Mouse (Mus musculus) ES-Bruce4 (cell line): ENCODE measurements around the gene 1700123O20Rik.
A peak's percentile ranks its signal among the peaks of the same experiment; 100 is the strongest.

Source experiments
- CTCF ChIP-seq: IDR thresholded peaks from one replicate; pipeline ENCODE4 v1.8.1; 2011; ENCODE audit warnings: low read depth, low read length
- EP300 ChIP-seq: IDR thresholded peaks from 2 replicates; pipeline ENCODE4 v1.6.1; 2011; ENCODE audit warnings: low read depth, low read length; ENCODE audit not compliant: insufficient read depth
- POLR2A ChIP-seq: IDR thresholded peaks from one replicate; pipeline ENCODE4 v1.8.1; 2011; ENCODE audit warnings: low read length; ENCODE audit not compliant: insufficient read depth

GRCm38 (mm10) chr14:54686063-54686521 lies at the start of gene 1700123O20Rik:
- TF ChIP-seq CTCF (peak; percentile 15), EP300 (no peak), POLR2A (peak; percentile 25)
